Comparison of ENCODE assay signal across 35 mouse cellular contexts in genomic region chr2:122201501-122201900, GRCm38 (mm10). TPM values are rescaled to one million over a fixed set of nuclear protein-coding genes. Genes with fewer than 3 reads are reported as not detected.
DNase-seq lines count a peak whose midpoint lies in the region; ATAC-seq and TF ChIP-seq lines count a peak whose summit lies in the region.
"Had no signal": no experiment of that assay in that cellular context is flagged by ENCODE, and none has a peak within 500 bp of the region (broad histone marks: within the 10 kb centered on the region; RNA-seq: fewer than 3 reads in every experiment).

No protein-coding gene starts in this region.

- H3K4me2 ChIP-seq in lung, embryonic 14.5 days = no peak overlapping the region
- H3K4me2 ChIP-seq: embryonic facial prominence, embryonic 13.5 days; forebrain, embryonic 13.5 days; heart, embryonic 11.5 days; hindbrain, embryonic 12.5 days; hindbrain, embryonic 15.5 days had no signal

- peak; percentile 65; the same call in 1 of the 2 replicates for ATAC-seq in lung, embryonic 14.5 days (ENCODE audit: insufficient read depth)
- ATAC-seq: CD4-positive, CD25-positive, alpha-beta regulatory T cell, adult 4 months; forebrain, embryonic 13.5 days; forebrain, embryonic 16.5 days; intestine, postnatal 0 days had no signal

- H3K4me1 ChIP-seq in lung, embryonic 14.5 days (ENCODE audit: insufficient read depth) = no peaks in the 10 kb centered on the region
- H3K4me1 ChIP-seq: embryonic facial prominence, embryonic 13.5 days; forebrain, embryonic 10.5 days; forebrain, embryonic 13.5 days; hindbrain, embryonic 12.5 days; hindbrain, embryonic 15.5 days had no signal

- H3K27me3 ChIP-seq in lung, embryonic 14.5 days (ENCODE audit: insufficient read depth, low read length) = no peaks in the 10 kb centered on the region
- H3K27me3 ChIP-seq: embryonic facial prominence, embryonic 13.5 days; forebrain, embryonic 13.5 days; hindbrain, embryonic 15.5 days had no signal

- no peaks in the 10 kb centered on the region for H3K36me3 ChIP-seq in lung, embryonic 14.5 days (ENCODE audit: insufficient read depth)
- H3K36me3 ChIP-seq: embryonic facial prominence, embryonic 10.5 days; embryonic facial prominence, embryonic 13.5 days; forebrain, embryonic 10.5 days; hindbrain, embryonic 12.5 days; hindbrain, embryonic 15.5 days had no signal

- no peak overlapping the region for H3K9ac ChIP-seq in lung, embryonic 14.5 days
- H3K9ac ChIP-seq: embryonic facial prominence, embryonic 13.5 days; forebrain, embryonic 13.5 days; hindbrain, embryonic 12.5 days; hindbrain, embryonic 15.5 days had no signal

- H3K4me3 ChIP-seq in lung, embryonic 14.5 days (ENCODE audit: low read depth, low read length) = no peak overlapping the region
- H3K4me3 ChIP-seq: embryonic facial prominence, embryonic 10.5 days; embryonic facial prominence, embryonic 13.5 days; erythroblast, embryonic 14.5 days; forebrain, embryonic 10.5 days; forebrain, embryonic 13.5 days; hindbrain, embryonic 12.5 days; hindbrain, embryonic 15.5 days had no signal

- peak; percentile 28 for DNase-seq in adrenal gland, adult 8-10 months
- DNase-seq in adrenal gland, postnatal 4 days (ENCODE audit: low spot score in 2 of 2) = no peak
- peak; percentile 51 for DNase-seq in lung, embryonic 14.5 days
- no peak for DNase-seq in lung, postnatal 25 days (ENCODE audit: low spot score)
- DNase-seq in fat pad, adult 2 months (ENCODE audit: extremely low read depth, low read depth, low spot score) = peak; percentile 16
- no peak for DNase-seq in layer of hippocampus, adult 9-11 months
- DNase-seq: cerebellum, adult 11-12 months; cerebellum, adult 8-10 months; cerebellum, postnatal 10 days; cerebellum, postnatal 36 days; embryo, embryonic 11 days; gastrocnemius, postnatal 10 days; gastrocnemius, postnatal 36 days; heart, adult 11 months had no signal

- H3K27ac ChIP-seq in lung, embryonic 14.5 days (ENCODE audit: low read depth) = no peak overlapping the region
- H3K27ac ChIP-seq: embryonic facial prominence, embryonic 10.5 days; embryonic facial prominence, embryonic 13.5 days; forebrain, embryonic 10.5 days; forebrain, embryonic 13.5 days; hindbrain, embryonic 12.5 days; hindbrain, embryonic 15.5 days had no signal

- WGBS in lung, embryonic 14.5 days = 24% methylated on average over 1 of the region's 1 CpGs

- no peak for TF ChIP-seq CTCF in lung, embryonic 14.5 days (IDR thresholded peaks at IDR 0.05; ENCODE audit: low read depth)

- H3K9me3 ChIP-seq in lung, embryonic 14.5 days (ENCODE audit: low read depth, low read length) = no peaks in the 10 kb centered on the region
- H3K9me3 ChIP-seq: embryonic facial prominence, embryonic 10.5 days; embryonic facial prominence, embryonic 13.5 days; forebrain, embryonic 10.5 days; forebrain, embryonic 13.5 days; hindbrain, embryonic 12.5 days; hindbrain, embryonic 15.5 days had no signal

RNA-seq across cellular contexts. Expression of gene Terb2, which starts 15.4 kb away (rescaled TPM):
- not detected for total RNA-seq in adrenal gland, adult 8-10 months (2022)
- total RNA-seq in adrenal gland, postnatal 4 days (2021) = not detected
- not detected in 2 replicates for polyA plus RNA-seq in lung, embryonic 14.5 days (2014; fragmentation: Nextera tagmentation; extraction: Ambion mirVana)
- total RNA-seq: gastrocnemius, adult 18-20 months; gastrocnemius, postnatal 10 days; gastrocnemius, postnatal 36 days; heart, adult 8-10 months; heart, postnatal 25 days; hematopoietic stem cell, adult 5-6 weeks; MEL had no signal
- polyA plus RNA-seq: C2C12; CD4-positive, CD25-positive, alpha-beta regulatory T cell, adult 4 months; cortical plate, adult 2 months; embryonic facial prominence, embryonic 10.5 days; embryonic facial prominence, embryonic 13.5 days; erythroblast, embryonic 14.5 days; forebrain, embryonic 10.5 days; forebrain, embryonic 13.5 days; forebrain, embryonic 16.5 days; heart, embryonic 11.5 days; heart, embryonic 14.5 days; heart, postnatal 0 days; hindbrain, embryonic 12.5 days; intestine, embryonic 14.5 days; intestine, postnatal 0 days had no signal

RNA-seq across cellular contexts. Expression of gene Patl2, which starts 15.5 kb away (rescaled TPM):
- total RNA-seq in adrenal gland, adult 8-10 months (2022) = under 1 TPM in 1 of 4 experiments, not detected in 3; 0.09 TPM
- under 1 TPM in 1 of 2 experiments, not detected in 1; 0.45 TPM for total RNA-seq in adrenal gland, postnatal 4 days (2021)
- not detected in 2 replicates for polyA plus RNA-seq in lung, embryonic 14.5 days (2014; fragmentation: Nextera tagmentation; extraction: Ambion mirVana)
- total RNA-seq: gastrocnemius, adult 18-20 months; gastrocnemius, postnatal 10 days; gastrocnemius, postnatal 36 days; heart, adult 8-10 months; heart, postnatal 25 days; hematopoietic stem cell, adult 5-6 weeks had no signal
- polyA plus RNA-seq: C2C12; embryonic facial prominence, embryonic 13.5 days; erythroblast, embryonic 14.5 days; forebrain, embryonic 10.5 days; forebrain, embryonic 13.5 days; forebrain, embryonic 16.5 days; heart, embryonic 11.5 days; heart, embryonic 14.5 days; hindbrain, embryonic 12.5 days; hindbrain, embryonic 15.5 days; intestine, embryonic 14.5 days had no signal

RNA-seq across cellular contexts. Expression of gene Sord, which starts 33.0 kb away (rescaled TPM):
- total RNA-seq in adrenal gland, adult 8-10 months (2022) = 100 to 1,000 TPM in 2 of 4 experiments, 10 to 100 TPM in 2; 83.1 to 149 (median 112) TPM
- 10 to 100 TPM; 61.4 to 77.3 TPM for total RNA-seq in adrenal gland, postnatal 4 days (2021)
- 16.0 and 16.2 TPM in 2 replicates for polyA plus RNA-seq in lung, embryonic 14.5 days (2014; fragmentation: Nextera tagmentation; extraction: Ambion mirVana)

RNA-seq across cellular contexts. Expression of gene Trim69, which starts 41.0 kb away (rescaled TPM):
- not detected for total RNA-seq in adrenal gland, adult 8-10 months (2022)
- not detected for total RNA-seq in adrenal gland, postnatal 4 days (2021)
- not detected in 2 replicates for polyA plus RNA-seq in lung, embryonic 14.5 days (2014; fragmentation: Nextera tagmentation; extraction: Ambion mirVana)
- total RNA-seq: gastrocnemius, adult 18-20 months; gastrocnemius, postnatal 10 days; gastrocnemius, postnatal 36 days; heart, postnatal 25 days; hematopoietic stem cell, adult 5-6 weeks; MEL had no signal
- polyA plus RNA-seq: cortical plate, adult 2 months; embryonic facial prominence, embryonic 10.5 days; embryonic facial prominence, embryonic 13.5 days; erythroblast, embryonic 14.5 days; forebrain, embryonic 10.5 days; forebrain, embryonic 13.5 days; forebrain, embryonic 16.5 days; heart, postnatal 0 days; hindbrain, embryonic 12.5 days; hindbrain, embryonic 15.5 days; intestine, embryonic 14.5 days had no signal

RNA-seq across cellular contexts. Expression of gene B2m, which starts 54.0 kb away (rescaled TPM):
- 100 to 1,000 TPM; 769 to 879 (median 834) TPM for total RNA-seq in adrenal gland, adult 8-10 months (2022)
- 100 to 1,000 TPM; 290 to 339 TPM for total RNA-seq in adrenal gland, postnatal 4 days (2021)
- polyA plus RNA-seq in lung, embryonic 14.5 days (2014; fragmentation: Nextera tagmentation; extraction: Ambion mirVana) = 308 and 336 TPM in 2 replicates

Comparison
In these comparisons a context has a peak if more than half of its experiments do, and no peak if none do; other contexts are left out.
1. DNase-seq: peak in adrenal gland, adult 8-10 months (single experiment), lung, embryonic 14.5 days (single experiment) and fat pad, adult 2 months (single experiment); none in adrenal gland, postnatal 4 days (0 of 2), lung, postnatal 25 days (single experiment) and layer of hippocampus, adult 9-11 months (single experiment).